Mouse (Mus musculus) cerebellum, adult (tissue): ENCODE results near the gene Ide.

Source experiments
- ATAC-seq: cut with Nextera tagmentation; 2 replicates; pipeline ENCODE4 v1.9.2; 2017; ENCODE audit warnings: mild to moderate bottlenecking, moderate library complexity, mixed read lengths; ENCODE audit not compliant: insufficient number of reproducible peaks, low FRiP score, low TSS enrichment

The Ide gene

GRCm38 (mm10) chr19:37340495-37340894 lies 2.8 kb upstream of the Ide start:
- no peak for ATAC-seq

- no peak for ATAC-seq
Measured at GRCm38 (mm10) chr19:37335392-37335791, 2.3 kb downstream of the Ide start.

- ATAC-seq: no peak
Measured at GRCm38 (mm10) chr19:37333357-37333756, 4.3 kb downstream of the Ide start.

- ATAC-seq: no peak
Measured at GRCm38 (mm10) chr19:37332726-37333125, 4.9 kb downstream of the Ide start.

DNA sequence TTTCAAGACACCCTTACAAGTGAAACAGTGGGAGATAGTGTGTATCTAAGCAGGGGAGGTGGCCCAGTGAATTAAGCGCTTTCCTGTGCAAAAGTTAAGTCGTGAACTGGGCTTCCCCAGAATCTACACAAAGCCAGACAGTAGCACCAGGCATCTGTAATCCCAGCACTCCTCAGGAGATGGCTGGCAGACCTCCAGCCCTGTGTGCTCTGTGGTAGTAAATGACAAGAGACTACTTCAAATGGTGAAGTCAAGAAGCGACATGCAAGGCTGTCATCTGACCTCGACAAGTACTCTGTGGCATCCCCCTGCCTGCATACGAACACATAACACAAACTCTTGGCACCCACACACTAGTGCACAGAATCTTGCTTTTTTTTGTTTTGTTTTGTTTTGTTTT lies 10.4 kb downstream of the Ide start:
- no peak for ATAC-seq

GRCm38 (mm10) chr19:37323566-37323965 lies 14.1 kb downstream of the Ide start:
- no peak for ATAC-seq

DNA sequence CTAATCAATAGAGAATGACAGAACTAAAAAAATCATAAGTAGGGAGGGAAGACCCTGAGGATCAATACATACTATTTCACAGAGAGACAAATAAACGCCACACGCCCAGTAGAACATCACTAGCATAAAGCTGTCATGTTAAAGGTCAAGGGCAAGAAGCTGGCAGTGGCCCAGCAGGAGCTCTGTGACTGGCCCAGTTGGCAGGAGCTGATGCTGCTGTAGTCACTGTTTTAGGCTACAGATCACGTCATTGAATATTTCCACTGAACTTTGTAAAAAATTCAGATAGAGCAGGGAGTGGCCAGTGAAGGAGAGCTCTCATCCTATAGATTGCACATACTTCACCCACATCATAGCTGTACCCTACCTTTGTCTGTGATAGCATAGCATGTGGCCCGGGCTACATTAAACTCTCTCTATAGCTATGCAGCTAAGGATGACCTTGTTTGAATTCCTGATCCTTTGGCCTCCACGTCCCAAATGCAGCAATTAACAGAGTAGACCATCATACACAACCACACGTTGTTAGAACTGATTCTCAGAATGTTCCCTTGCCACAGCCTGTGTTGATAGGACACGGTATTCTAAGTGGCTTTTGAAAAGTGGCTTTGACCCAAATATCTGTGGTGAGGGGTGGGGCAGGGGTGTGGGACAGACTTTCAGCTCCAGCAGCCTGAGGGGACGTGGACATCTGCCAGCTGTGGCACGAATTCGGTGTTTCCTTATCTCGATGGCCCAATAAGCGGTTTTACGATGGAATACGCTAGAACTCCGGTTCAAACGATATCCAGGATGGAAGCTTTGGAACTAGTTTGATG lies 16.6 kb downstream of the Ide start:
- ATAC-seq: no peak

- ATAC-seq: no peak
Measured at GRCm38 (mm10) chr19:37317359-37317758, 20.3 kb downstream of the Ide start.

DNA sequence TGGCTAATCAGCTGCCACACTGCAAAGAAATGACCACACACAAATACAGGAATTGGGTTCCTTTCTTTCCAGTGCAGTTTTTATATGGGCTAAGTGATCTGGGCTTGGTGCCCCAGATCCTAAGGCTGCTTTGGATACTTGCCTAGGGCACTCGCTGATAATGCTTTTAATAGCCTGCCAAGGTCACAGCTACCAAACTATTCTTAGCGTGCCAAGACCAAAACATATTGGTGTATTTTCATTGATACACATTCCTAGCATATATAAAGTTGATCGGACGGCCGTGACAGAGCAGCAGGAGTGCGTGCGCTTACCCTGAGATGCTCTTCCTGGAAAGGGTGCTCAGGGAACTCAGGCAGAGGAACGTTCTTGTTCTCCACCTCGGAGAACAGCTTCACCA lies 22.6 kb downstream of the Ide start:
- no peak for ATAC-seq

- no peak for ATAC-seq
Measured at GRCm38 (mm10) chr19:37311426-37311825, 26.2 kb downstream of the Ide start.

GRCm38 (mm10) chr19:37310133-37310532 lies 27.5 kb downstream of the Ide start:
- ATAC-seq: no peak

DNA sequence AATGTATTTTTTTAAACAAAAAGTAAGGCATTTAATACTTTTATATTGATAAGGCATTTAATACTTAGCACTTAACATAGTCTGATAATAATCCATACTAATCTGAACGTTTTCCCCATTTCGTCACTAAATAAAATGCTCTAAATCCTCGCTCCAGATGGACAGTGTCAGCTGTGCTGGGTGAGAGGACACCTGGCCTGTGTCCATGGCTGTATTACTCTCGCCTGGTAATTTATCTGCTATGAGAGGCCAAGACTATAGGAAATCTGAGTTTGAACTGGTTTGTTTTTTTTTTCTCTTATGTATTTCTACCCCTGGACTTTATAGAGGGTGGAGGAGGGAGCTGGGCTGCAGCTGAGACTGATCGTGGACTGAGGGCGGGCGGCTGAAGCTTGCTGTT lies 28.7 kb downstream of the Ide start:
- no peak for ATAC-seq

DNA sequence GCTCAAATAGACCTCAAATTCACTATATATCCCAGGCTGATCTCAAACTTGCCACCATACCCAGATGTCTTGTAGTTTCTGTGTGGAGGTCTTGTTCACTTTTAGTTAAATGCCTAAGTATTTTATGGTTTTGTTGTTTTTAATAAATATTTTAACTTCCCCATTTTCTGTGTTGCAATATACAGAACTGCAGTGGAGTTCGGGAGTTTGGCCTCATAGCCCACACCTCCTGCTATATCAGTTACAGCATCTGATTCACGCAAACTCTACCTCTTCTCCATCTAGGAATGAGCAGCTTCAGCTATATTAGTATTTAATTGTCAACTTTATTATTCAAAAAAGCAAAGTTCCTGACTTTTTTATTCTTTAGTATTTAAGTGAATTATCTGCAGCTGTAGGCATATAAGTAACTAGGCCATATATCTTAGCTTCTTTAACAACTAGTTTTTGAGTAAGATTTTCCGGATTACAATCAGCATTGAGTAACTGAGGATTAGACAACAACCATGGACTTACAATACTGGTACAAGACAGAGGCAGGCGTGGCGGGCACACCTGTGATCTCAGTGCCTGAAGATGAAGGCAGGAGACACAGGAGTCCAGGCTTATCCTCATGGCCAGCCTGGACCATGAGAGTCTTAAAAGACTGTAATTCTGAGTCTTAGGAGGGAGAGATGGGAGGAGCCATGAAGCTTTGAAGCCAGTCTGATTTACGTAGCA lies 29.7 kb downstream of the Ide start:
- no peak for ATAC-seq

- no peak for ATAC-seq
Measured at GRCm38 (mm10) chr19:37306176-37306575, 31.5 kb downstream of the Ide start.

DNA sequence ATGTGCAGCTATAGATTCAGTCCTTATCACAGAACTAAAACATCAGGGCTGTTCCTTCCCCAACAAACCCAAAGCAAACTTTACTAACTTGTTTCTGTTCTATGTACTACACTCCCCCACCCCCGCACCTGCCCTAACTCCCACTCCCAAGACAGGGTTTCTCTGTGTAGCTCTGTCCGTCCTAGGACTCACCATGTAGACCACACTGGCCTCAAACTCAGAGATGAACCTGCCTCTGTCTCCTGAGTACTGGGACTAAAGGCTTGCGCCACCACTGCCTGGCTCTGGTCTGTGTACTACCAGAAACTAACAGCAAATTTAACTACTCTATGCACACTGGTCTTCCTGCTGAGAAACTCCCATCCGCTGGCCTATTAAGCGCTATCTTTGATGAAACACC lies 32.8 kb downstream of the Ide start:
- ATAC-seq: no peak

GRCm38 (mm10) chr19:37304006-37304405 lies 33.6 kb downstream of the Ide start:
- ATAC-seq: no peak

- no peak for ATAC-seq
Measured at GRCm38 (mm10) chr19:37301733-37302132, 35.9 kb downstream of the Ide start.

GRCm38 (mm10) chr19:37291676-37292075 lies 46.0 kb downstream of the Ide start:
- no peak for ATAC-seq

DNA sequence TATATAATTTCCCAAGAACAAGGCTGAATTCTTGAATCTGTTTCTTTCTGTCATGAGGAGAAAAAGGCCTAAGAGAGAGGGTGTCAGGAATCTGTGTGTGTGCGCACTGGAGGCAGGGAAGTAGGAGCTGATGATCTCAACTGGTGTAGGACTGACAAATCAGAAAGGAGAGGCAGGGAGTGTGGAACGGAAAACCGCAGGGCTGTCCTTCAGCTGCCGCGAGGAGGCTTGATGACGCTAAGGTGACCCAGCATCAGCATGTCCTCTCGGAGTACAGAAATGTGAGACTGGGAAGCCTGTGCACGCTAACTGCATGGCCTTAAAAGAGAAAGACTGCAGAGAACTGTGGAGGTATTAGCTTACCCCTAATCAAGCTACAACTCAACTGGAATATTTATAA lies 46.7 kb downstream of the Ide start:
- ATAC-seq: no peak

- no peak for ATAC-seq
Measured at GRCm38 (mm10) chr19:37284775-37285174, 52.9 kb downstream of the Ide start.

DNA sequence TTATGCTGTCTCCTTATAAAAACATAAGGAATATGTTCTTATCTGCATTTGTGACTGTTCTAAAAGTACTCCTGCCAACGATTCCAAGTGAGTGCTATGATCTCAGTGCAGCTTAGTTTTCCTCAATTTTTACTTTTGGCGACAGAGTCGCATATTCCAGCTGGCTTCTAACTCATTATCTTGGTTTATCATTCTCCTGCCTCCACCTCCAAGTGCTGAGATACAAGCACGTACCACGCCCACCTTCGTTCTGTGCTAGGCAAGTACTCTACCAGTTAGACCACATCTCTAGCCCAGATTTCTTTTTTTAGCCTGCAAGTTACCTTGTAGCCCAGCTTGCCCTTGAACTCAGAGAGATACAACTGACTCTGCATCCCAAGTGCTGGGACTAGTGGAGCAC lies 54.5 kb downstream of the Ide start:
- ATAC-seq: no peak

GRCm38 (mm10) chr19:37281710-37282109 lies 55.9 kb downstream of the Ide start:
- ATAC-seq: no peak
